Mouse (Mus musculus) ZHBTc4 (cell line): ENCODE measurements around the gene Trim21.

ENCODE experiments used
- DNase-seq: peaks from one replicate; pipeline ENCODE4 v3.0.0-alpha.2; 2011; ENCODE audit warnings: low read depth, low spot score

Gene Trim21

GRCm38 (mm10) chr7:102564999-102565997 is at the start of gene Trim21:
TSS of gene Trim21 (minus strand) at chr7:102565486.
- peak; percentile 86 for DNase-seq

DNA sequence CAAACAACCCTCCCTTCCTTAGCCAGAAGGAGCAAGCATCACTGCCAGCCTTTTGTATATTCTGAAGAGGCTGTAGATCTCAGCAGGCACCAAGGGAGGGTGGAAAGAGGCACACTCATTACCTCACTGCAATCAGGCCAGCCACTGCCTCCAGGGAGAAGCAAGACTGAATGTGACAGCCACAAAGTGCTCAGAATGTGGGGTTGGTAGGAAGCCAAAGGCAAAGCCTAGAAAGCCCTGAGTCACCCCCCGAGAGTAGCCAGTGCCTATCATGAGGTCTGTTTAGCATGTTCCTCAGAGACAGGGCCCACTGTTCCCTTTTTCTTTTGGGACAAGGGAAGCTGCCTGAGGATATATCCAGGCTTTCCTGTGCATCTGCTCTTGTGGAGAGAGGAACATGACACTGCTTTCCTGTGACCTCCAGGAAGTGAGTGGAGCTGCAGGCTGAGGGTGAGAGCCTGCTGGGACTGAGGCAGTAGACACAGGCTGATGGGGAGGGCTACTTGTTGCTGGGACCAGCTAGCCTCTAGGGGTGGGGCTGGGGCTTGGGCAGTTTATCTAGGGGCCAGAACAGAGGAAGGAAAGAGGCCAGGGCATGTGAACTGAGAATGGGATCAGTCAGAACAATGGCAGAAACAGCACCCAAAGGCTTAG is 32.2 kb upstream of the Trim21 start, which contains the start of gene Olfr552:
Olfr552 (plus strand) TSS at position 393 of the 654 bp plus-strand sequence.
- DNase-seq = no peak

DNA sequence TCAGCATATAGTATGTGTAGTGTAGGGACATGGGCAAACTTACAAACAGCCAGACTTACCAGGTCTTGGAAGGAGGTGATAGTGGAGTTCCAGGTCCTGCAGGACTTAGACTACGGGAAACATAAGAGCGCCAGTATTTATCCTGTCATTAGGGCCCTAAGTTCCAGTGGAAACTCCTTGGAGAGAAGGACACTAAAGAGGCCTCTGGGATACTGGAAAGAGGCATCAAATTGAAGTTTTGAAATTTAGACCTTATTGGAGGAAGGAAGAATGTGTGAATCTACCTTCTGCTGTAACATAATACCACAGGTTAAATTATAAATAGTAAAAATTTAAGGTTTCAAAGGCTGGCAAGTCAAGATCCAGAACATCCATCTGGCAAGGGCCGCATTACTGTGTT is 26.5 kb upstream of the Trim21 start, which contains the start of gene Olfr551:
Olfr551 (minus strand) TSS at position 101 of the 400 bp plus-strand sequence.
- DNase-seq = no peak

DNA sequence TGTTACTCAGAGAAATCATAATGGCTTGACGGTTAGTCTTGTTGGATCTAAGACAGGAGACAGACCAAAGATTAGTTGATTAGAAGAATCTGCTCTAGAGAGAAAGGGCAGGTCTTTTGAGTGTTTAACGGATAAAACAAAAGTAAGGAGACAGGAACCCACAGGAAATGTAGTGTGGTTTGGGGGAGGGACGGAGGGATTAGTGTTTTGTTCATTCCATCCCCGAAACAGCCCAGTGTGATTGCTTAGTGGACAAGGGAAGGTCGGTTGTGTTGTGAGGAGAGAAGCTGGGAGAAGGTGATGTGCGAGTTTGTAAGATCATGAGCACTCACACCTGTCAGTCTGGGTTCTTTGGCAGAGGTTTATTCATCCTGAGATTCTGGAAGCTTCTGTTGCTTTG is 10.7 kb upstream of the Trim21 start:
- no peak for DNase-seq

DNA sequence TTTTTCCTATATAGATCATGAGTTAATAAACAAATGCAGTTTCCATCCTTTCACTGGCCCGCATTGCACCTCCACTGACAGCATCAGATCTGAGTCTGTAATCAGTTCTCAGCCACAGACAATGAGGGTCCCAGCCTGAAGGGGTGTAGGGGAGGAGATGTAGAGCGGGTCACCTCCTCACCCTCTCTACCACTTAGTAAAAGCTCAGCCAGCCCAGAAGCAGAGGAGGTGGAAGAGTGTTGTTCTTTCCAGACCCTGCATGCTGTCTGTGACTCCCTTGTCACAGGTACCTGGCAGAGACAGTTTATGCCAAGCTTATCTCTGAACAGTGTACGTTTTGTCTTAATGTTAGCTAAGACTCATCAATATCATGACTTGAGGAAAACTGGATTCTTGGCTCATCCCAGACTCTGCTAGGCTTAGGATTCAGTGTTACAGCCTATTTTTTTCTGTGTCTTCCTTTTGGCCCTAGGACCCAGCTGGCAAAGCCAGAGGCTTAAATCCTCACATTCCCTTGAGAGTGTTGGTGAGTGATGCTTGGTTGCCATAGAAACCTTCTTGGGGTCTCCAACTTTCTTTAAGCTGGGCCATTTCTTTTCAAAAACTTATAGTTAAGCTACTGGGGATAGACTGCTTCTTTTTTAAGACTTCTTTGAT is 8.0 kb upstream of the Trim21 start:
- DNase-seq = no peak

DNA sequence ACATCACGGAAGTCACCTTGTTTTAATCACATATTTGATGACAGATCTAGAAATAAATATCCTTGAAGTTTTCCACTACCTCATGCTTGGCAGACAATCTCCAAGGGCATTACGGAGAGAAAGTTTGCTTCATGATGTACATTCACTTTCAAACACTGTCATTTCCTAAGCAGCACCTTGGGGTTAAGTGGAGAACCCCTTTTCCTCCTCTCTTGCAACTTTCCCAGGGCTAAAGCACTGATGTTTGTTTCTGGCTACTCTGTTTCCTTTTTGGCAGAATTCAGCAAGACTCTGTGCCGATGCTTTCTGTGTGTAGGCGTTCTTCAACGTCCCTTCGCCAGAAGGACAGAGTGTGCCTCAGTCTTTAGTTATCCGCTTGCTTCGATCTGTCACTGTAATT is 5.9 kb upstream of the Trim21 start, which contains the start of gene Olfr550:
Olfr550 (plus strand) TSS at position 301 of the 400 bp plus-strand sequence.
- no peak for DNase-seq

- no peak for DNase-seq
Observed at GRCm38 (mm10) chr7:102566219-102566618, 933 bp upstream of the Trim21 start.

DNA sequence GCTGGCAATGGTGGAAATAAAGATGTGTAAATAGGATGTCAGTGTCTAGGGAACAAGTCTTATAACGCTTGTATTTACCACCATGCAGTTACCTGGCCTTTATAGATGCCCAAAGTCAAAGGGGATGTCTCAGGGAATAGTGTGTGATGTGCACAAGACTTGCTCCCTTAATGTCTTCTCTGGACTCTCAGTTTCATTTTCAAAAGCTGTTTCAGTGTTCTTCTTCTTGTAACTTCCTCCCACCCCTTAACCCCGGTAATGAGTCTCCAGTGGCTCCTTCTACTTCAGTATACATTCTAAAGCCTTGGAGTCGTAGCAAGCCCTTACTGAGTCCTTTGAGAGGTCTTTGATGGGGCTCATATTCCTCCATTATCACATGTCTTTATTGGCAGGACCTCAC is 12.0 kb downstream of the Trim21 start:
- DNase-seq = no peak

DNA sequence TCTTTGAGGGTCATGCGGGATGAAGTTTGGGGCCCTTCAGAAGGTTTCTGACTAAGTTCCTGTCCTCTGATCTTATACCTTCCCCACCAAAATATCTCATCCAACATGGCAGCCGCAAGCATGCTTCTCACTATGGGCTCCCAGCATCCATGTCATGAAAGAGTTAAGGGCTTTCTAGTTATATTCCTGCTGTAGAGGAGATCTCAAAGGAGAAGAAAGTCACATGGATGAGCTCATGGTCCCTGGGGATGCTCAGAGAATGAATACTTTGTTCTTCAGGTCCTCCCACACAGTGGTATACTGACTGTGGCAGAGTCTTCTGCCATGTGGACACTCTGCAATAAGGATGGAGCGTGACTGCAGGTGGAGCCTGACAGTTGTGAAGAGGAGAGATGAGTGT is 15.7 kb downstream of the Trim21 start, which contains the start of gene Olfr549:
Olfr549 (plus strand) TSS at position 301 of the 400 bp plus-strand sequence.
- no peak for DNase-seq

DNA sequence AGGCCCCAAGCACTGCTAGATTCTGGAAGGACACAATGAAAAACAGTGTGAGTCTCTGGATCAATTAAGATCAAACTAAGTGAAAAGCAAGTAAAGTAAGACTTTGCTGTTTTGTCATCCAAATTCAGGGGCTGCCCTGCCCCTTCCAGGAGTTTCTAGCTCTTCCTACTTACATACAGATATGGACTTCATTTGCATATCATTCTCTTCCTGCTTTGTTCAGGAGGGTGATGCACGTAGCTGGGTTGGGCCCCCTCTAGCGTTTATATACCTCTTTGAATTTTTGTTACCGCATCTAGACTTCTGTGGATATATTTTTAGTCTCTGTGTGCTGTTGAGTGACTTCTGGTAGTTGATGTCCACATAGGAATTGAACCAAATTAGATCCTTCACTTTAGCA is 24.0 kb downstream of the Trim21 start:
- DNase-seq = peak; percentile 44

DNA sequence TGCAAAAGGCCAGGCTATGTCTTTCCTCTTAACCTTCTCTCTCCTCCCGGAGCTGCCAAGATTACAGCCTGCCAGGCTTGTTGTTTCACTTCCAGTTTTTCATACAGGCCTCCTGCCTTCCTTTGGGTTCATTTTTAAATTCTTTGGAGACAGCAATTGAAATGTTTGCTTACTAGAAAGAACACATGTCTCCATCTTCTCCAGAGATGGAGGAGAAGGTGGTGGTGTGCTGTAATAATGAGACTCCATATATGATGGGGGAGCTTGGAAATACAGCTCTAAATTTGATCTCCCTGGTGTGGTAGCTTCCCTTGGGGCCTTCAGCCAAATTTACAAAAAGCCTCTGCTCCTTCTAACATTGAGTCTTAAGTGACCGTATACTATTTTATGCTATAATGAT is 24.7 kb downstream of the Trim21 start, which contains the start of gene Olfr548-ps1:
Olfr548-ps1 (plus strand) TSS at position 301 of the 400 bp plus-strand sequence.
- no peak for DNase-seq

- no peak for DNase-seq
Observed at GRCm38 (mm10) chr7:102534449-102534848, 30.8 kb downstream of the Trim21 start, which contains the start of gene Olfr547. TSS of gene Olfr547 (plus strand) at chr7:102534749.

- DNase-seq = no peak
Observed at GRCm38 (mm10) chr7:102529052-102529451, 36.2 kb downstream of the Trim21 start.

GRCm38 (mm10) chr7:102517051-102517335 is 48.3 kb downstream of the Trim21 start:
- no peak for DNase-seq

DNA sequence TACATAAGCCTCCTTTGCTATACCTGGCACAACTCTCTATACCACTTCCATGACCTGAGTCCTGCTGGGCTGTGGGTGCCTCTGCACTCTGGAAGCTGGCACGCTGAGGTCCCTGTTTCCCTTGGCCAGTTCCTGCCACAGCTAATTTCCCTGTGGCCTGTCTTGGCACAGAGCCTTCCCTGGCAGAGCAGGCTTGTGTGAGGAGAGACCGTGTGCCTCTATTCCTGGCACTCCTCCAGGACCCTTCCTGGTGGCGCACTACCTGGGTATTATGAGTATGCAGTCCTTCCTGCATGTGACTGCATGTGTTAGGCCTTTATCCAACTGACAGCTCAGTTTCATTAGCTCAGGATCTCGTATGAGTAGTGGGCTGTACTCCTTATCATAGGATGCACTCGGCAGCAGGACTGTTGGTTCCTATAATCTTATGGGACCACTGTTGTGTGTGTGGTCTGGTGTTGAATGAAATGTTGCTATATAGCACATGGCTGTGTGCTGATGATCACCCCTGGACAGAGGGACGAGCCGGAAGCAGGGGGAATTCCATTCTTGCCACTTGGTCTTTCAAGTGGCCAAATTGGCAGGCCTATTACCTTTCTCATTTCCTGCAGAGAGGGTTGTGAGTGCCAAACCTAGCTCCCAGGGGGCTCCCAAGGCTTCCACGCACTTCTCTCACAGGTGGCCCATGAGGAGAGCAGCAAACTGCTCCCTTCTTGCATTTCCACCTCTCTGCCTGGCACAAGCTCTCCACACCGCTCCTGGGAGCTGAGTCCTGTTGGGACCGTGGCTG is 48.8 kb downstream of the Trim21 start:
- no peak for DNase-seq

DNA sequence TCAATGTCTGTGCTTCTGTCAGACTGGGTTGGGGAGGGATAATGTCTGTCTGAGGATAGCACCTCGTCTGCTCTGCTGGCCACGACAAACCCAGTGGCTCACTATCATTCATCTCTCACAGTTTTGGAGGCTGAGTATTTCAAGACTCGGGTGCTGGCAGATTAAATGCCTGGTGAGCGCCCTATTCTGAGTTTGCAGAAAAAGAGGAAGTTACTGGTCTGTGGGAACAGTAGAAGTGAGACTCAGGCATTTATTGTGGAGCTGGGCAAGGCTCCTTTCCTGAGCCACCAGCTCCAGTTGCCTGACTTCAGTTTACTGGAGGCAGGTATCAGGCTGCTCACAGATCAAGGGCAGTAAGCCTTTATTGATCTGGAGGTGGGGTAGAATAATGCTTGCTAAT is 51.1 kb downstream of the Trim21 start:
- no peak for DNase-seq

DNA sequence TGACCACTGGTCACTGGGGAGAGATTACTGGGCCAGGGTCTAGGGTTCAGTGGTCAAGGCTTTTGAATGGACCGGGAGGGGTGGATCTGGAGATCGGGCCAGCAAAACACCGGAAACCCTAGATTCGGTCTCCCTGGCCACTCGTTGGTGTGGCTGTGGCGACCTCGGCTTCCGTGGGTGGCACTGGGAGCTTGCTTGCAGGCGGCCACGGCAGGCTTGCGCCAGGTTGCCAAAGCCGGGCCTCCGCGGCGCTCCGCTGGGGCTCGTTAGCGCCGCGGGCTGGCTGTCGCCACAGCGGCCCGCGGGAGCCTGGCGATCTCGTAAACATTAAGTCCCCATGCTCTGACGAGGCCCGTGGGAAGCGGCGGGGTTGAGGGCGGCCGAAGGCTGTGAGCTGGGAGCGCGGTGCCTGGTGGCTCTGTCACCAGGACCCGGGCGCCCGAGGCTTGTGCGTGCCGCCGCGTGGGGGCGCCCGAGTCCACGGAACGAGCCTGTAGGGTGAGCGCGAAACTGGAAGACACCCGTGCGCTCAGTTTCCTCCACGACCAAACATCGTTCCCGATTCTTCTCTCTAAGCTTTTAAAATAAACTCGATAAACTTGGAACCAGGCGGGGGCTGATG is 52.4 kb downstream of the Trim21 start:
- DNase-seq = peak; percentile 95

GRCm38 (mm10) chr7:102511927-102512326 is 53.4 kb downstream of the Trim21 start:
- DNase-seq = no peak

DNA sequence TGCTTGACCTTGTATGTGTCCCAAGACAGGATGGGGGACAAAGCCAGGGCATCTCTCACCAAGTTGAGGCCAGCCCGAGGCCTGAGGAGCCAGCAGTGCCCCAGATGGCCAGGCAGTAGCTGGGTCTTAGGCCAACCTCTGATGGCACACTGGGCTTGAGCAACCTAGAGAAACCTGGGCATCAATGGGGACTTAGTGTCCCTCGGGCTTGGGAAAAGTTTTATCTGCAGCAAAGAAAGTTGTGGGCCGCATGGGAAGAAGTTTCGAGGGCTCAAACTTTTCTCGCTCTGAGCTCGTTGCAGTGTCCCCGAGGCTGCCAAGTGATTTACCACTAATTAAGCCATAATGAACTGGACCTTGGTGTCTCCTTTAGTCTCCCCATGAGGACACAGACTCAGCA is 55.6 kb downstream of the Trim21 start:
- DNase-seq = no peak

DNA sequence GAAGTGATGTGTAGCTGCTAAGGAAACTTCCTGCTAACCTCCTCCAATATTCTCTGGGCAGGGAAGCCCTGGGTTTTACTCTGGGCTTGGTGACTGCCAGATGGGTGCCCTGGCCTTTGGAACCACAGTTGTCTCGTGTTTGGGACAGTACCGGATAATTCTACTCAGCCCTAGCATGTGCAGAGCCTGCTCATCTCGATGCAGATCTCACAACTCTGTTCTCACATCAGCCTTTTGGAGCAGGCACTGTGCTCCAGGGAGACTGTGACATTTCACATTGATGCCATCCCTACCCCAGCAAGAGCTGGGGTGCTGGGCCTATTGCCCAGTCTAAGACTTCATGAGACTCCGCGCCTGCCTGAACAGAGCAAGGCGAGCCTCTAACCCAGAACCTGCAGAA is 56.6 kb downstream of the Trim21 start:
- DNase-seq = no peak

- DNase-seq = no peak
Observed at GRCm38 (mm10) chr7:102508066-102508465, 57.2 kb downstream of the Trim21 start.
